Mouse (Mus musculus) embryonic stem cell, embryonic (primary cell): ENCODE measurements at regions not wholly inside any gene's neighbourhood (a gene's known extent, or its start where the extent isn't known, plus 50 kb on each side); places are given as distances from the start of the nearest gene placed in this dataset.
"Not testable (repeated sequence)": the region's sequence is repeated elsewhere in the genome, so short reads cannot be mapped to it uniquely, and the experiment has no call there.

Experiments
- CTCF ChIA-PET, 4 experiments: fragments of 300-600 bp in 2 of 4; fragments of 350-600 bp in 2 of 4; sonication (Branson Sonifier 250); formaldehyde crosslinking; loops; one replicate each; lab custom pipeline; 2022; ENCODE audit warnings: inconsistent platforms in 2 of 4; lab: Charles Lee
- POLR2A ChIA-PET, 4 experiments: fragments of 300-600 bp in 2 of 4; fragments of 350-600 bp in 2 of 4; sonication (Branson Sonifier 250); formaldehyde crosslinking; loops; one replicate each; lab custom pipeline; 2022; ENCODE audit warnings: antibody characterized with exemption in 4 of 4, inconsistent platforms in 1 of 4; lab: Charles Lee

- CTCF ChIA-PET = no interaction called here
- POLR2A ChIA-PET = interaction anchor here in 1 of 4 experiments (0.6 kb wide), 1 partner anchor 1195 kb away, joined by 3 read pairs; no protein-coding TSS in a partner anchor
Observed at GRCm38 (mm10) chr1:96626271-96626670, 245.7 kb downstream of the Slco4c1 start.

- CTCF ChIA-PET, POLR2A ChIA-PET: not testable (repeated sequence)
Observed at GRCm38 (mm10) chr1:96625326-96625725, 246.6 kb downstream of the Slco4c1 start.

GRCm38 (mm10) chr1:96596141-96596540, 275.8 kb downstream of the Slco4c1 start:
- ChIA-PET CTCF (no interaction called here), POLR2A (no interaction called here)

GRCm38 (mm10) chr1:96569281-96569680, 302.7 kb downstream of the Slco4c1 start:
- ChIA-PET CTCF (no interaction called here), POLR2A (interaction anchor here in 1 of 4 experiments (0.7 kb wide), 1 partner anchor 312 kb away, joined by 3 read pairs; no protein-coding TSS in a partner anchor)

GRCm38 (mm10) chr1:96563279-96563910, 308.6 kb downstream of the Slco4c1 start:
- ChIA-PET CTCF (no interaction called here), POLR2A (no interaction called here)

- POLR2A ChIA-PET = no interaction called here
- CTCF ChIA-PET = no interaction called here
Observed at GRCm38 (mm10) chr1:96556258-96556657, 315.7 kb downstream of the Slco4c1 start.

GRCm38 (mm10) chr1:96519347-96519746, 352.6 kb downstream of the Slco4c1 start:
- POLR2A ChIA-PET = no interaction called here
- CTCF ChIA-PET = no interaction called here

- ChIA-PET POLR2A (no interaction called here), CTCF (no interaction called here)
Observed at GRCm38 (mm10) chr1:96501007-96501406, 371.0 kb downstream of the Slco4c1 start.

GRCm38 (mm10) chr1:96482816-96483215, 389.2 kb downstream of the Slco4c1 start:
- POLR2A ChIA-PET = no interaction called here
- CTCF ChIA-PET = no interaction called here

GRCm38 (mm10) chr1:96450852-96451251, 421.1 kb downstream of the Slco4c1 start:
- ChIA-PET POLR2A (no interaction called here), CTCF (no interaction called here)

GRCm38 (mm10) chr1:96445215-96445614, 426.8 kb downstream of the Slco4c1 start:
- POLR2A ChIA-PET = no interaction called here
- CTCF ChIA-PET = no interaction called here

- POLR2A ChIA-PET = no interaction called here
Observed at GRCm38 (mm10) chr1:96433057-96433456, 438.9 kb downstream of the Slco4c1 start.

GRCm38 (mm10) chr1:96423481-96423880, 448.5 kb downstream of the Slco4c1 start:
- ChIA-PET CTCF (no interaction called here), POLR2A (no interaction called here)

More at GRCm38 (mm10) chr1:96433057-96433456, 438.9 kb downstream of the Slco4c1 start:
- CTCF ChIA-PET = no interaction called here

- POLR2A ChIA-PET = no interaction called here
Observed at GRCm38 (mm10) chr1:96410837-96411612, 460.9 kb downstream of the Slco4c1 start.

GRCm38 (mm10) chr1:96397982-96398381, 474.0 kb downstream of the Slco4c1 start:
- CTCF ChIA-PET = no interaction called here
- POLR2A ChIA-PET = no interaction called here

More at GRCm38 (mm10) chr1:96410837-96411612, 460.9 kb downstream of the Slco4c1 start:
- CTCF ChIA-PET = no interaction called here

- CTCF ChIA-PET = no interaction called here
- POLR2A ChIA-PET = no interaction called here
Observed at GRCm38 (mm10) chr1:96388417-96388816, 483.6 kb downstream of the Slco4c1 start.

- ChIA-PET POLR2A (no interaction called here), CTCF (no interaction called here)
Observed at GRCm38 (mm10) chr1:96385916-96386315, 486.1 kb downstream of the Slco4c1 start.

GRCm38 (mm10) chr1:96362713-96363441, 509.1 kb downstream of the Slco4c1 start:
- POLR2A ChIA-PET = no interaction called here
- CTCF ChIA-PET = no interaction called here

GRCm38 (mm10) chr1:96347231-96347630, 524.7 kb downstream of the Slco4c1 start:
- ChIA-PET CTCF (no interaction called here), POLR2A (no interaction called here)

- ChIA-PET POLR2A (no interaction called here), CTCF (no interaction called here)
Observed at GRCm38 (mm10) chr1:96346465-96347002, 525.4 kb downstream of the Slco4c1 start.
